Mouse (Mus musculus): Measurements from ENCODE around the gene Atp1a4.
"Not testable (repeated sequence)": the region's sequence is repeated elsewhere in the genome, so short reads cannot be mapped to it uniquely, and the experiment has no call there.

Gene Atp1a4

GRCm38 (mm10) chr1:172283073-172283472 is 24.9 kb upstream of the Atp1a4 start:
- DNase-seq (ENCODE audit: low read depth in 1 of 2, low spot score in 2 of 2) = no peak

GRCm38 (mm10) chr1:172281522-172282254 is 23.5 kb upstream of the Atp1a4 start:
- no peak for DNase-seq (ENCODE audit: low read depth in 1 of 2, low spot score in 2 of 2)

GRCm38 (mm10) chr1:172279768-172280509 is 21.7 kb upstream of the Atp1a4 start:
- no peak for DNase-seq (ENCODE audit: low read depth in 1 of 2, low spot score in 2 of 2)

DNA sequence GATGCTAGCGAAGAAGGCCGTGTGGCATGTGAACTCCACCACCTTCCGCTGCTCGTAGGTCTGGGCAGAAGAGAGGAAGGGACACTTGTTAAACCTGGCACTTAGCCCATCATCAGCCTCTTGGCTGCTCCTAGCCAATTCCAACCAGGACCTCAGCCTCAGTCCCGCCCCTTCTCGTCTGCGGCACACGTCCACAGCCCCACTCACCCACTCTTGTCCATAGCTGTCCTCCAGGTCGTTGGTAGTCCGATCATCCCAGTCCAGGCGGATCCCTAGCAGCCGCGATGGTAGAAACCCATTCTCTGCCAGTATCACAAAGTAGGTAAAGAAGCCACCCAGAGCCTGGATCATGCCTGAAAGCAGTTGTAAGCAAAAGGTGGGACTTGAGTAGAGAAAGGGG is 20.1 kb upstream of the Atp1a4 start:
- no peak for DNase-seq (ENCODE audit: low read depth in 1 of 2, low spot score in 2 of 2)

GRCm38 (mm10) chr1:172277172-172277571 is 19.0 kb upstream of the Atp1a4 start:
- peak; percentile 45 to 51 for DNase-seq (ENCODE audit: low read depth in 1 of 2, low spot score in 2 of 2)

GRCm38 (mm10) chr1:172274547-172274946 is 16.3 kb upstream of the Atp1a4 start:
- DNase-seq (ENCODE audit: low read depth in 1 of 2, low spot score in 2 of 2) = no peak

- DNase-seq (ENCODE audit: low read depth in 1 of 2, low spot score in 2 of 2) = no peak
Observed at GRCm38 (mm10) chr1:172274116-172274515, 15.9 kb upstream of the Atp1a4 start.

DNA sequence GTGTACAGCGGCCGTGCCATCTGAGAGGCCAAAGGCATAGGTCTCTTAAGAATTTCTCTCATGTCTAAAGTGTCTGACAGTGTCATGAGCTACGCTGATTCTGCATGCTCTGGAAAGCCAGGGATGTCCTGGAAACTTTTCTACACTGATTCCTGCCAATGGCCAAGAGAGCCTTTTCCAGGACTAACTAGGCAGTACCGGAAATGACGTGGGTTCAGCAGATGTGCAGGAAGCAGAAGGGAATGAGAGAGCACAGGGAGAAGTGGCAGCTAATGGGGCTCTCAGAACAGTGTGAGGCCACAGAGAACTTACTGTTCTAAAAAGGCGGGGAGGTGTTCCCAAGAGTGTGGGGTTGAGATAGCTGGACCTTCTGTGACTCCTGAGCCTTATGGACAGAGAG is 15.2 kb upstream of the Atp1a4 start:
- no peak for DNase-seq (ENCODE audit: low read depth in 1 of 2, low spot score in 2 of 2)

- no peak for DNase-seq (ENCODE audit: low read depth in 1 of 2, low spot score in 2 of 2)
Observed at GRCm38 (mm10) chr1:172271765-172272164, 13.6 kb upstream of the Atp1a4 start.

DNA sequence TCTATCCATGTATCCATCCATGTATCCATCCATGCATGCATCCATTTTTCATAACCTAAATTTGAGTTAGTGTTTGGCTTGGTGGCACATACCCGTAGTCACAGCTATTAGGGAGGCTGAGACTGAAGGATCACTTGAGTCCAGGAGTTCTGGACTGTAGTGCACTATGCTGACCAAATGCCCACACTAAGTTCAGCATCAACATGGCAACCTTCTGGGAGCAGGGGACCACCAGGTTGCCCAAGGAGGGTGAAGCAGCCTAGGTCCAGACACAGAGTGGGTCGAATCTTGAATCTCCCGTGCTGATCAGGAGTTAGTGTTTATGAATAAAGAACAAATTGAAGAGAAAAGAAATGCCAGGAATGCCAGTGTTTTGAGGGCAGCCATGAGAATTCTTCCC is 13.0 kb upstream of the Atp1a4 start:
- DNase-seq (ENCODE audit: low read depth in 1 of 2, low spot score in 2 of 2) = no peak

- no peak for DNase-seq (ENCODE audit: low read depth in 1 of 2, low spot score in 2 of 2)
Observed at GRCm38 (mm10) chr1:172261477-172262078, 3.4 kb upstream of the Atp1a4 start, which contains the start of gene Igsf8. TSS of gene Igsf8 (plus strand) at chr1:172261641.

GRCm38 (mm10) chr1:172247679-172248078 is 10.5 kb downstream of the Atp1a4 start:
- DNase-seq (ENCODE audit: low read depth in 1 of 2, low spot score in 2 of 2) = no peak

GRCm38 (mm10) chr1:172247216-172247615 is 11.0 kb downstream of the Atp1a4 start:
- DNase-seq (ENCODE audit: low read depth in 1 of 2, low spot score in 2 of 2) = no peak

GRCm38 (mm10) chr1:172244645-172245044 is 13.6 kb downstream of the Atp1a4 start:
- DNase-seq (ENCODE audit: low read depth in 1 of 2, low spot score in 2 of 2) = not testable (repeated sequence)

DNA sequence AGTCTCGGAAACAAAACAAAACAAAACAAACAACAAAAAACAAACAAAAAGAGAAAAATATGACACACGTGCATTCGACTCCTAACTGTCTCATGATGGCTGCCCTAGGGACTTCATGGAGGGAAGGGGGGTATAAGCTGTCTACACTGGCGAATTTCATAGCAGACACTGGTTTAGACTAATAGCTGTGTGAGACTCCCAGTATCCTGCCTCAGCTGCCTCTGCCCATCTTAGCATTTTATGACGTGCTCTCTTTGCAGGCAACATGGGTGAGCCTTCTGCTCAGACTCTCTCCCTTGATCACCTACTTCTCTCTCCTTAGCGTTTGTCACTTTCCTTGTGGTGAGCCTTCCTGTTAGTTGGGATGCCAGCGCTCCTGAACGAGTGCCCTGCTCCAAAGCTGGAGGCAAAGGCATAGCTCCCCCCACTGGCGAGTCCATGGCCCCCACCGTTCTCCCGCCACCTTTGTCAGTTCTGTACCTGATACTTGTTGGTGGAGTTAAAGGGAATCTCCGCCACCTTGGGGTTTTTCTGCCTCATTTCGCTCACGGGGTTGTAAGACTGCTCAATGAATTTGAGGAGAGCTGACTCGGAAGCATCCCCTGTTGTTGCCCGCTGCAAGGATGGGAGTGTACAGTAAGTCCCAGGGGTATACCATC is 14.5 kb downstream of the Atp1a4 start:
- DNase-seq (ENCODE audit: low read depth in 1 of 2, low spot score in 2 of 2) = no peak

- DNase-seq (ENCODE audit: low read depth in 1 of 2, low spot score in 2 of 2) = no peak
Observed at GRCm38 (mm10) chr1:172242401-172242800, 15.8 kb downstream of the Atp1a4 start.

DNA sequence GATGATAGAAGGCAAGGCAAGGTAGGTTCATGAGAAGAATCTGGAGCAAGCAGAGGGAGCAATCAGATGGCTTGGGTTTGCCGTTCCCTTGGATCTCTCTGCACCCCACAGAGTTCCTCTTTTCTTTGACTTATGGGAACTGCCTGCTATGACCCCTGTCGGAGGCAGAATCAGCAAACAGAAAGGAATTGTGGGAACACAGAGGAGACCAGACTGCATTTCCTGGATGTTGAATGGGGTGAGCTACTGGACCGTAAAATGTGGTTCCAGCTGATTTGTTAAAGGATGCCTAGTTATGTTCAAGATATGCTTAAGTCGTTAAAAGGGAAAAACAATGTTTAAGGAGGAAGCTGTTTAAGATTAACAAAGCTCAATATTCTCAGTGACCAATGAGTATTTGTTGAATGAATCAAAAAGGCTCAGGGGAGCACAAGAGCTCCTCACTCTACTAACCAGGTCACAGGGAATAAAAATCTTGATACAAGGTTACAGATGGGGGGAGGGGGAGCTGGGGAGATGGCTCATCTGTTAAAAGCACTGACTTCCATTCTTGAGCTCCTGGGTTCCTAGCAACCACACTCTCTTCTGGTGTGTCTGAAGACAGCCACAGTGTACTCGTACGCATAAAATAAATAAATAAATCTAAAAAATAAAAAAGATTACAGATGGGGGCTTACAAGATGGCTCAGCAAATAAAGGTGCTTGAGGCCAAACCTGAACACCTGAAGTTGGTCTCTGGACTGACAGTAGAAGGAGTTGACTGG is 17.1 kb downstream of the Atp1a4 start:
- peak in 1 of 2 experiments; percentile 8 for DNase-seq (ENCODE audit: low read depth in 1 of 2, low spot score in 2 of 2)

DNA sequence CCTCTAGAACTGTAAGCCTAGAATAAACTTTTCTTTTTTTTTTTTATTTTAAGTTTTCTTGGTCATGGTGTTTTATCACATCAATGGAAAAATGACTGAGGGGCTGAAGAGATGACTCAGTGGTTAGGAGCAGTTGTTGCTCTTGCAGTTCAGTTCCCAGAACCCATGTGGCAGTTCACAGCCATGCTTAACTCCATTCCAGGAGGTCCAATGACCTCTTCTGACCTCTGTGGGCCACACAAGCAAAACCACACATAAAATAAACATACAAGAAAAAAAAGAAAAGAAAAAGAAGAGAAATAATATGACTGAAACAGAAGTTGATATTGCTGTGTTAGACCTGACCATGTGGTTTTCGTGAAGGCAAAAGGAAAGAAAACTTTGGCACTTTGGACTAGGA is 29.0 kb downstream of the Atp1a4 start:
- no peak for DNase-seq (ENCODE audit: low read depth in 1 of 2, low spot score in 2 of 2)

- no peak for DNase-seq (ENCODE audit: low read depth in 1 of 2, low spot score in 2 of 2)
Observed at GRCm38 (mm10) chr1:172228209-172228608, 30.0 kb downstream of the Atp1a4 start.

GRCm38 (mm10) chr1:172221297-172222063 is 36.7 kb downstream of the Atp1a4 start:
- DNase-seq (ENCODE audit: low read depth in 1 of 2, low spot score in 2 of 2) = no peak
